Mouse (Mus musculus) ovary, postnatal 36 days (tissue): ENCODE measurements around the gene Tmem143.
"Not testable (repeated sequence)": the region's sequence is repeated elsewhere in the genome, so short reads cannot be mapped to it uniquely, and the experiment has no call there.

ENCODE experiments used
- DNase-seq: peaks from one replicate; pipeline ENCODE4 v3.0.0; 2022; ENCODE audit warnings: low spot score, mixed read lengths

Gene Tmem143

DNA sequence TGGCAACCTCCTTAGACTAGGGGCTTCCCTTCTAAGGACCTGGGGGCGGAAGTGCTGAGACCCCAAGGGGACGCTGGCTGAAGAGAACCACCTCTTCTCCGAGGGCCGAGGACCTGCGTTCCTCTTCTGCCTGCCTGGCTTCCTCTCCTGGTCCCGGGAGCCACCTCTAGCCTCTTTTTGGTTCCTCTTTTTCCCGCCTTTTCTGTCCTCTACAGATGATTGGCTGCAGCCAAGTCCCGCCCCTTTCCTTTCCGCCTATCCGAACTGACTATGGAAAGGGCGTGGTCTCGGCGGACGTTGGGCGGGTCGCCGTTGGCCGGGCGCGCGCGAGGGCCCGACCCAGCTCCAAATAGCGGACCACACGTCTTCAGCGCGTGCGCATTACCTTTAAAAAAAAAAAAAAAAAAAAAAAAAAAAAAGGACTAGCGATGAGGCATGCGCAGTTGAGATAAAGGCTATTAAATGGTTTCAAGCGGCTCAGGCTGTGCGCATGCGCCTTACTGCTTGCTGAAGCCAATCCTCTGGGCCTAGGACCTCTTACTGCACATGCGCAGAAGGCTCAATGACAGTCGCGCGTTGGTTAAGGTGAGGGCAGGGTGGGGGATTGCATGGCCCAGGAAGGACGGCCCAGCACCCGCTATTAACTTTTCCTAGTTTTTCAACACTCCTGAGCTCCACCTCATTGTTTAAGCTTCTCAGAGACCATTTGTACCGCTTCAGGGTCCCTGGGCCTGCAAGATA, at the start of gene Tmem143, which contains the start of gene Syngr4:
Gene Tmem143, plus strand, starts transcription at position 425 of the 741 bp plus-strand sequence.
Gene Syngr4, minus strand, starts transcription at position 198 of the 741 bp plus-strand sequence.
- peak; percentile 96 for DNase-seq

DNA sequence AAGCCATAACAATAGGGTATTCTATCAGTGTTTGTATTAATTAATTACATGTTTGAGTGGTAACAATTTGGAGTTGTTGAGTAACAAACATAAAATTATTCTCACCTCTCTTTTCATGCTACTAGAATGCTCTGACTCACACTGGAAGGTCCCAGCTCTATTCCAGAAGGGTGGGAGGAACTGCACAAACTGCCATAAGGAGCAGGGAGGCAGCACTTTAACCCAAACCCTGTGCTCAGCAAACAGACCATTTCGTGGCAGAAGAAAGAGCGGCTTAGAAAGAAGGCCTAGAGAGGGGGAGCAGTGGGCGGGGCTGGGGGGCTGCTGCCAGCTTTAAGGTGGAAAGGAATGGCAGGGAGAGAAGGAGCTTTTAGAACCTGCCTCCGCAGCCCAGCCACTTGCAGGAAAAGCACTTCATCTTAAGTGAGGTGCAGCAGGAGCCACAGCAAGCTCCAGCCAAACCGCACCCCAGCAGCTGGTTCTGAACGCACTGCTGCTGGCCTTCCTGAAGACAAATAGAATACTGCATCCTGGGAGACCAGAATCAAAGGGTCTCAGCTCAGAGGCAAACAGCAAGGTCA, 48.2 kb upstream of the Tmem143 start:
- no peak for DNase-seq

DNA sequence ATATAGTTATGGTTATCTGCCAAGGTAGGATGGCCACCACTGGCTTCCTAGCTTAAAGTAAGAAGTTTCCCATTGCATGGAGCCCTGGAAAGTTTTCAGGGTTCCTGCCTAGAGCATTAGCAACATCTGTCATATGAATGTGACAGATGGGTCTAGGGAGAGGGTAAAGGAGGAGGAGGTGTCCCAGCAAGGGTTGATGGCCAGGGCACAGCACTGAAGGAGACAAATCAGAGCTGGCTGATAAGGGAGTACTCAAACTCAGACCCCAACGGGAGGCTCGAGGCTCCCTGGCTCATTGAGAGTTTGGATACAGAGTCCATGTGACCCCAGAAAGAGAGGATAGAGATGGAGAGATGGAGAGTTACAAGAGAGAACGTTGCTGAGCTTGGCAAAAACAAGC, 46.1 kb upstream of the Tmem143 start:
- DNase-seq, result no peak

DNA sequence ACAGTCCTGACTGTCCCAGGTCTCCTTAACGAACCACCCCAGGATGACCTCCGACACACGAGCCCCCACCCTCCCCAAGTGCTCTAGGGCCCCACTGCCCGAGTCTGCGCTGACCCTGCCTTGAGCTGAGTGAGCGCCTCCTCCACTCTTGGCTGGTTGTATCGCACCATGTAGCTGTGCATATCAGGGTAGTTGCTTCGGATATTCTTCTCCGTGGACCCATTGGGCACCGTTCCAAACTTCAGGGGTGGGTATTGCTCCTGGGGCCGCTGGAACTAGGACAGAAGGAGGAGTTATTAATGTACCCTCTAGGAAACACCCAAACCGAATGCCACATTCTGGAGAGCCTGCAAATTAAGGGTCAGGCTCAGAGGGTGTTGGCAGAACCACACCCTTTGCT, 43.7 kb upstream of the Tmem143 start:
- DNase-seq, result no peak

DNA sequence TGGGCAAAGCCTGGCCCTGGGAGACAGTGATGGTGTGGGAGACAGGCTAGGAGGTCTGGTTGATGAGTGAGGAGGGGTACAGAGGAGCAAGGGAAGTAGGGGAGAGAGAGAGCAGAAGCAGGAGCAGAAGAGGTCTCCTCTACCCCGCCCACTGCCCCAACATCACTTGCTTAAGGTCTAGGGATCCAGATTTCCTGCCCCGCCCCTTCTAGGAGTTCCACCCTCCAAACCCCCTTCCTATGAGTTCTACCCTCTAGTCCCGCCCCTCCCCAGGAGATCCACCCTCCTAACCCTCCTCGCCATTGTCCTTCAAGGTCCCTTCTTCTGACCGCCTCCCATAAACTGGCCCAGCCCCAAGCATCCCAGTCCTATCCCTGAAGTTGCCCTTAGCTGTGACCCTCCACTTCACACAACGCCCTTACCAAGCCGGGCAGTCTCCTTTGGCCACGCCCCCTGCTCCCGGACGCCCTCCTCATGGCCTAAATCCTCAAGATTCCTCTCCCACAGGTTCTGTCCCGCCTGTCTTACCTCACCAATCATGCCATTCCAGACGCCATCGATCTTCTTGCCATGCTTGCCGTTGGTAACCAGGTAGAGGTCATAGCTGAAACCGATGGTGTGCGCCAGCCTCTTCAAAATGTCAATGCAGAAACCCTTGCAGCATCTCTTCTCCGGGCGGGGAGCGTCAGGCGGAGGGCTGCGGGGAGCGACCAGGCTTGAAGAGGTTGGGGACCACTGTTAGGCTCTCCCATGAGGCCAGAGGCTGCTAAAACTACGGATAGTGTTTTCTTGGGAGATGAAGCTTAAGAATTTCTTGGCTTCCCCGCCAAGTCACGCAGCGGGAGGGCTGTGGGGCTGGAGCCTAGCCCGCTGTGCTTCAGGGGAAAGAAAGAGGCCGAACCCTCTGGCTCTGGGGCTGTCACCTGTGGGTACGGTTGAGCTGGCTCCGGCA, 39.5 kb upstream of the Tmem143 start:
- DNase-seq, result no peak

DNA sequence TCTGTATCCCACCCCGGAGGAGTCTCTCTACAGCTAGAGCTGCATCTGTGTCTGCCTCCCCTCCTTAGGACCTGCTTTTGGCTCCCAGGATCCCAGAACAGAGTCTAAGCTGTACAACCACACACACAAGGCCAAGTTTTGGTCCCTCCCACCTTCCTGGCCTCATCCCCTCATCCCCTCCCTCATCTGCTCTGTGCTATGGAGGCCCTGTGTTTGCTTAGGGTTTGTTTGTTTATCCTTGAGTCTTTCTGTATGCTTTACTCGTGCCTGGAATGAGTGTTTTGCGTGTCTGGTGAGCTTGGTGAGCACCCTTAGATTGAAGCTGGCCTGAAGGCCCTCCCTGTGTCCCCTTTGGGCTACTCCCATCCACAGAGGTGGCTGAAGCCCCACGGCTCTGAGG, 37.7 kb upstream of the Tmem143 start:
- no peak for DNase-seq

DNA sequence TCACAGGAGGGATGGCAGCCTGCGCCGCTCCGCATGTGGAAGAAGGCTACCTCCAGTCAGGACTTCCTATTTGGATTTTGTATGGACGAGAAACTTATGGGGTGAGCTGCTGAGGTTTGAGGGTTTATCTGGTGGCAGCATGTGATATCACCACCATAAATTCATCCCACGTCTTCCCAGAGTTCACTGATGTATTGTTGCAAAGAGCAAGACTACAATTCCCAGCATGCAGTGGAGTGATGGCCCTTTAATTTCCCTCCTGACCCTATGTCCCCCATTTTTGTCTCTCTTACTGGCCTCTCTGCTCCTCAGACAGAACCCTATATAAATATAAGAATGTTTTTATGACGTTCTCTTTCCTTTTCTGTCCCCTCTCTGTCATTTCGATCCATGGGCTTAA, 33.9 kb upstream of the Tmem143 start:
- no peak for DNase-seq

DNA sequence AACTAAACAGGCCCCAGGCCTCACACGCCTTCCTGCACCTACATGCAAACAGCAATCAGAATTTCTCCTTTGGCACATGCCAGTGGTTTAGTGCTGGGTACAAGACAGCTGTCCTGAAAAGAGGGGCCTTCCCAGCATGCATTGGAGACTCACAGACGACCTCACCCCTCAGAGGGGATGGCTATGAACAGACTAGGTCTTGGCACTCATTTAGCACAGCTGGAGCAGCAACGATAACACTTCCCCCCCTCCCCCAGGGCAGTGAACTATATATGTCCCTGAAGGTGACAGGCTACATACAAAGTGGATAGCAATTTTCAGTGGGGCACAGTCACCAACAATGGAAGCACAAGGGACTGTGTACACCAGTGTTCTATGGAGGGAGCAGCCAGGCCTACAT, 32.3 kb upstream of the Tmem143 start:
- no peak for DNase-seq

DNA sequence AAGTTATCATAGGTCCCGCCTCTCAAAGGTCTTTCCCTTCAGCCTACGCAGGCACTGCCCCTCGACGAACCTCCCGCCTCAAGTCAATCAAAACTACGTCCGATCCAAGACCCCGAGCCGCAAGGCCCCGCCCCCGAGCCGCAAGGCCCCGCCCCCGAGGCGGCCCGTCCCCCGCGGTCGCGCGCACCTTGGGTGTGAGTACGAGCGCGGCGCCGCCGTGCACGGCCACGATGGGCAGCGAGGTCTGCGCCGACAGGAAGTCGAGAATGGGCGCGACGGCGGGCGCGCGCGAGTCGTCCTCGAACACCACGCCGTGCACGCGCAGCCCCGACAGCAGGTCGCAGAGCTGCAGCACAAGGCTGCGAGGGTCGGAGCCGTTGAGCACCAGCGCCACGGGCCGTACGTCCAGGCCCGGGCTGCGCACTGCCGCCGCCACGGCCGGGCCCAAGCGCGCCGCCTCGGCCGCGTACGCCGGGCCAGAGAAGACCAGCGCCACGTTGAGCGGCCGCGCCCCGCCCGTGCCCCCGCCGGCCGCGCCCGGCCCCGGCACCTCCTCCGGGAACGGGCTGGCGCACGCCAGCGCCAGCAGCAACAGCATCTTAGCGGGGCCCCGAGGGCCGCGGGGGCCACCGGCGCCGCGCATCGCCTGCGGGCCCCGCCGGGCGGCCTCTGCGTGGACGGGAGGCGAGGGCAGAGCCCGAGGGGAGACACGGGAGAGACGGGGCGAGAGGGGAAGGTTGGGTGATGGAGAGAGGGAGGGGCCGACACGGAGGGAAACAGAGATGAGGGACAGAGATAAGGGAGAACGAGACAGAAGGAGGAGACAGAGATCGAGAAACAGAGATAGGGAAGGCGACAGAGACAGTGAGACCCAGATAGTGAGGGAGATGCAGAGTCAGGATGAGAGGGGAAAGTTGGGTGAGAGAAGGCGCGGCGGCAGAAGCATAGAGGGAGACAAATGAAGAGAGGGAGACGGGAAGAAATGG, 30.5 kb upstream of the Tmem143 start:
- DNase-seq, result peak; percentile 93

DNA sequence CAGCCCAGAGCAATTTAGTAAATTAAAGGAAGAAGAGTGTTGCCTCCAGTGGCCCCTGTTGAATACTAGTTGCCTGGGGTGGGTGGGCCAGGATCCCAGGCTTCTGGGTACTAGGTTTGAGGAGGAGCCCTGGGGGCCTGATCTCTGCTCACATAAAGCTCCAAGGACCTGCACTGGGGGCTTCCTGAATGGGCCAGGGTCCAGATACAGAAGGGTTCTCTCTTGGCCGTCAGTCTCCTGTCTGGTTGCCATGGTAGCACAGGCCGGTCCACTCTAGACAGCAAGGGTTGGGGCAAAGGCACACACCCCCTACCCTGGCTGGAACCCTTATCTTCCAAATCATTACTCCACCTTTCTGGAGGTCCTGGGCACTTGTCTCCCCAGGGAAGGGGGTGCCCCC, 28.9 kb upstream of the Tmem143 start:
- no peak for DNase-seq

DNA sequence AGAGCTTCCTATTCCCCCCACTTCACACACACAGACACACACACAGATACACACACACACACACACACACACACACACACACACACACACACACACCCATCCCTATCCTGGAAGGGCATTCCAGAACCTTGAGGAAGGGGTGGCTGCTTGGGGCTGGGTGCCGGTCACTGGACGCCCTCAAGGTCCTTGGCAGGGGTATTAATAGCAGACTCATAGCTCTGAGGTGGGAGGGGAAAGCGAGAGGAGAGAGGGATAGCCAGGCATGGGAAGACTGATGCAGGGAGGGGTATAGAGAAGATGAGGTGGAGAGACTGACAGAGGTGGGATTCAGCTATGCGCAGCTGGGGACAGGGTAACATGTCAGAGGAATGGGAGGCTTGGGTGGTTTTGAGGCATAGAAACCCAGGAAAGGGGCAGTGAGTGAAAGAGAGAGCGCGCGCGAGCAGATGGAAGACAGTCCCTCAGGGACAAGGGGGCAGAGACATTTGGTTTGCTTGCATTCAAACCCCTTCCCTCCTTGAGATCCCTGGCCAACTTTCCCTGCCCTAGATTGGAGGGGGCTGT, 27.6 kb upstream of the Tmem143 start:
- no peak for DNase-seq

DNA sequence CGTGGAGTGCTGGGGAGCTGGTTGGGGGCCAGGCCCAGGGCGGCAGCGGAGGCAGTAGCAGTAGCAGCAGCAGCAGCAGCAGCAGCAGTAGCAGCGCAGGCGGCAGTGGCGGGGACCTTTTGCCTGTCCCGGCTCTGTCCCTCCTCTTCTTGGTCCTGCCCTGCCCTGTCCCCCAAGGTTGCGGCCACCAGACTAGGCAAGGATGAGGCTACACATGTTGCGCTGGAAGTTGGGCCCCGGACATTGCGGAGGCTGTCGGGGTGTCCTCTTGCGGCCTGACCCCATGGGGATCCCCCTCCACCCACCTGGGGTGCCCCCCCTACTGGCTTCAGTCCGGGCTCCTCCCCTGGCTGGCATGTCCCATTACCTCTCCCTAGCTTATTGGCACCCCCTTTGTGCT, 27.0 kb upstream of the Tmem143 start:
- no peak for DNase-seq

DNA sequence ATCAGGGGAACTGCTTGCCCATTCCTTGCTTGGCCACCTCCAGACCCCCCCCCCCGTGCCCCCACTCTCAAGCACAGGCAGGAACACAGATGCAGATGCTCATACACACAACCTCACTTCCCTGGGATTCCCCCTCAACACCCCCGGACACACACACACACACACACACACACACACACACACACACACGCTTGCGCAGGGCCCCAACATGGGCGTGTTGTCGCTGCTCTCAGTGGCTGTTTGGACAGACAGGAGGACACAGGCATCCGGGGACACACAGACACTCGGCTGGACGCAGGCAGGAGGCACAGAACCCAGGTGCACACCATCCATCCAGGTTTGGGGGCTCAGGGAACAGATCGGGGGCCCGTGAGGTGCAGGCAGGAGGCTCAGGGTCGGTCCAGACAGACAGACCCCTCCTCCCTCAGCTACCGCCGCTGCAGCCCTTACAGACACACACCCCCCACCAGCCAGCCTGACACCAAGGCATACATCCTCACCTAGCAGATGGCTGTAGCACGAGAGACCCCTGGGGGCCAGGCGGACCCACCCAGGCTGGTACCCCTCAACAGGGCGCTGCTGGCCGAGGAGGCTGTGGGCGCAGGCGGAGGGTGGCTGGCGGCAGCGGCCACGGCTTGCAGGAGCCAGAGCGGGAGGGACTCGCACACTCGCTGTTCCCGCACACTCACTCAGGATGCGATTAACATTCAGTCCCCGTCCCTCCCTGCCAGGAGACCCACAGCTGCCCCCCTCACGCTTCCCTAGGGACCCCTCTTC, 26.3 kb upstream of the Tmem143 start:
- DNase-seq, result peak; percentile 16

DNA sequence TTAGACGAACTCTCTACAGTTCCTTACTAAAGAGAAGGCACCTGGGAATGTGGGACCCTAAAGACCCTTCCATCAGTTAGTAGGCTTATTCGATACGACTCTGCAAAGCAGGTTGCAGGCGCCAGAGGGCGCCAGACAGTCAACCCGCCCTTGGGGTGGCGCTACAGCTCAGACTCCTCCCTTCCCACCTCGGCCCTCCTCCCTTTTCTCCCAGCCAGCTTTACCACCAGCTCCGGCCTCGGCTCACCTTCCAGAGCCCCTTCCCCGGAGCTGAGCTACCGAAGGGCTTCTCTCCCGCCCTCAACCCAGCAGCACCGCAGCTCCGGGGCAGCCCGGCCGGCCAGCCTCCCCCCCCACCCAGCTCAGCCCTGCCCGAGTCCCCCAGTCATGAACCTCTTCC, 24.1 kb upstream of the Tmem143 start, which contains the start of gene Kdelr1:
Gene Kdelr1, plus strand, starts transcription at position 149 of the 400 bp plus-strand sequence.
- DNase-seq, result peak; percentile 88

DNA sequence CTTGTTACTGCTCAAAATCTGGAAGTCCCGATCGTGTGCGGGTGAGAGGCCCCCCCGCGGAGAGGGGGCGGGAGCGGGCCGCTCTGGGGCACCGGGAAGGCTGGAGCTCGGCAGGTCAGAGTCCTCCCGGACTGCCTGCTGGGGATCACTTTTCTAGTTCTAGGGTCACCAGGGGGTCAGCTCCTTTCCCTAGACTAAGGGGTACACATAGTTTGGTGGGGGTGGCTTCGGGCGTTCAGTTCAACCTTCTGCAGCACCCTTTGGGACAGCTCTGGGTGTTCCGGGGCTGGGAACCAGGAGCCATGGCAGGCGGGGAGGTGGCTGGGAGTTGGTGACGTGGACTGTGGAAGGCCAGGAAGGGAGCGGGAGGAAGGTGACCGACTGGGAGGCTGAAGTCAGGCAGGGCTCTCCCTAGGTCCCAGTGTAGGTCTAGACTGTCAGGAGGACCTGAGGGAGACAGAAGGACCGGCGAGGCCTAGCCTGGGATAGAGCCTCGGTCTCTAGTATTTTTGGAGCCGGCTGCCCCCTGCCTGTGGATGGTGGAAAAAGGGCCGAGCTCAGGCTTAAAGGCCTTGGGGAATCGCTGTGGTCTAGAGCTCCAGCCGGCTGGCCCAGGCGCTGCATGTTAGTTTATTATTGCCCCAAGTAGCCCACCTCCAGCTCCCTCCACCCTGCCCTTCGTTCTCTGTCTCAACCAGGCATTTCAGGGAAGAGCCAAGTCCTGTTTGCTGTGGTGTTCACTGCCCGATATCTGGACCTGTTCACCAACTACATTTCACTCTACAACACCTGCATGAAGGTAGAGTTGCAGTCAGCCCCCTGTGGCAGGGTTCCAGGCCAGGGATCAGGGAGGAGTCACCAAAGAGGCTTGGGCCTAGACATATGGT, 23.4 kb upstream of the Tmem143 start:
- DNase-seq, result peak; percentile 63

DNA sequence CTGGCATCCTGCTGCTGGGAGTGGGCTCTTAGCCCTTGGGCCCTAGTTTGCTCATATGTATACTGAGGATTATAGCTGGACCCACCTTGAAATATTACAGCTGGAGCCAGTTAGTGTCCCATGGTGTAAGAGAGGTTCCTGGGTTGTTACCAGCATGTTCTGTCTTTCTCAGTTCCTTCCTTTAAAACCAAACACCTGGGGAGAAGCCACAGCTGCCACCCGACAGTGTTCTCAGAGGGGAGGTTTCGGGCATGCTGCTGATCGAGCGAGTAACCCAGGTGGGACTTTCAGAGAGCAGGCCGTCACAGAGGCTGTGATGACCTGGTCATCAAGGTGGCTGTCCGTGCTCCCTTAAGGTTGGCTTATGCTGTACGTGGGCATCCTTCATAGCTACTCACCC, 19.8 kb upstream of the Tmem143 start:
- DNase-seq, result no peak

DNA sequence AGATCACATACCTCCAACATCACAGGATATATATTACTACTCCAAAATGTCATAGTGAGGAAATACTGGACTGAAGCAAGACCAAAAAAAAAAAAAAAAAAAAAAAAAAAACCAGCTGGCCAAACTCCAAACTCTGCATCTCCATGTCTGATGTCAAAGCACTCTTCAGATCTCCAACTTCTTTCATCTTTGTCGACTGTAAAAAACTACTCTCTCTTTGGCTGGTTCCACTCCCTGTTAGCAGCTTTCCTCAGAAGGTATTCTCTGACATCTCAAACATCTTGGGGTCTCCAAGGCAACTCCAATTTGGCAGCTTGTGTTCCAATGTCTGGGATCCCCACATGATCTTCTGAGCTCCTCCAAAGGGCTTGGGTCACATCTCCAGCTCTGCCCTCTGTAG, 18.5 kb upstream of the Tmem143 start, which contains the start of gene Grin2d:
Gene Grin2d, minus strand, starts transcription at position 101 of the 400 bp plus-strand sequence.
- DNase-seq, result not testable (repeated sequence)

DNA sequence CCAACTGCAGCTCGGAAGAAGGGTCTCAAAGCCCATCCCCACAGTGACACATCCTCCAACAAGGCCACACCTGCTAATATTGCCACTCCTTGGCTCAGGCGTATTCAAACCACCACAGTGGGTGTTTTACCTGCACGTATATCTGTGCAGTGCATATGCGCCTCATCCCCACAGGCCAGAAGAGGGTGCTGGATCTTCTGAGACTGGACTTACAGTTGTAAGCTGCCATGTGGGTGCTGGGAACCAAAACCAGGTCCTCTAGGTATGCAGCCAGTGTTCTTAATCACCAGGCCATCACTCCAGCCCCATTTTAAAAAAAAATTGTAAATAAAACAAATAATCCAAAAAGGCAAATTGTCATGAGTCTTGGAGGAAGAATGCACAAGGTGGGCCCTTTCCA, 16.2 kb upstream of the Tmem143 start:
- DNase-seq, result no peak

DNA sequence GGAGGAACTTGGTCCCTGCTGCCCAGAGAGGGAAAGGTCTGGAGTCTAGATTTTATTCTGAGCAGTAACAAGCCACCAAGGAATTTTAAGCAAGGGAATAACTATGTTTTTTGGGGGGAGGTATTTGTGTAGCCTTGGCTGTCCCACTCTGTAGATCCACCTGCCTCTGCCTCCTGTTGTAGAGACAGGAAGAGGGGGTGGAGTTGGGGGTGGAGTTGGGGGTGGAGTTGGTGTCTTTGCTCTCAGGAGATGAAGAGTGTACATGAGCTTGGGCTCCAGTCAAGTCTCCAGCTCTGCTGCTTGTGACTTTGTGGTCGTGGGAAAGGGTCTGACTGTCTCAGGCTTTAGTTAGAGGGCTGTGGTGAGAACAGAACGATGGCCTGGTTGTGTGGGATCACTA, 15.7 kb upstream of the Tmem143 start:
- DNase-seq, result no peak
